Mouse (Mus musculus) testis, adult 2 months (tissue): ENCODE data around the gene Crim1. TPM values are rescaled to one million over a fixed set of nuclear protein-coding genes. Genes with fewer than 3 reads are reported as not detected.

Source experiments
- H3K27ac ChIP-seq: fragments of 200-500 bp; 2 replicates; pipeline ENCODE4 v1.5.1; 2012; ENCODE audit warnings: low read depth, low read length; ENCODE audit not compliant: control insufficient read depth, insufficient read depth
- H3K27me3 ChIP-seq: fragments of 200-500 bp; 2 replicates; pipeline ENCODE4 v1.6.1; 2012; ENCODE audit warnings: mild to moderate bottlenecking, low read length, moderate library complexity; ENCODE audit not compliant: control insufficient read depth, insufficient read depth
- H3K36me3 ChIP-seq: fragments of 200-500 bp; 2 replicates; pipeline ENCODE4 v1.6.1; 2012; ENCODE audit warnings: mild to moderate bottlenecking, low read length; ENCODE audit not compliant: control insufficient read depth, insufficient read depth
- H3K4me1 ChIP-seq: fragments of 200-500 bp; 2 replicates; pipeline ENCODE4 v1.6.1; 2012; ENCODE audit warnings: low read length; ENCODE audit not compliant: control insufficient read depth, insufficient read depth
- H3K4me3 ChIP-seq: fragments of 200-500 bp; 2 replicates; pipeline ENCODE4 v1.5.1; 2012; ENCODE audit warnings: low read depth, mild to moderate bottlenecking, low read length, moderate library complexity, mixed read lengths; ENCODE audit not compliant: control insufficient read depth
- CTCF ChIP-seq: fragments of 200-500 bp; IDR thresholded peaks from 2 replicates; pipeline ENCODE4 v1.5.1; 2012; ENCODE audit warnings: low read depth, mild to moderate bottlenecking, inconsistent platforms, low read length, moderate library complexity; ENCODE audit not compliant: control insufficient read depth, insufficient read depth, insufficient replicate concordance
- POLR2A ChIP-seq: fragments of 200-500 bp; IDR thresholded peaks from 2 replicates; pipeline ENCODE4 v1.6.1; 2012; ENCODE audit warnings: low read depth, mild to moderate bottlenecking, inconsistent platforms, low read length, moderate library complexity; ENCODE audit not compliant: control insufficient read depth
- polyA plus RNA-seq: library from polyadenylated mRNA; depleted of rRNA; stranded (reverse); fragments of >200 nt; gene quantifications from 2 replicates; pipeline ENCODE4 v1.2.3, GENCODE M21; 2012; rRNA removed

The Crim1 gene
- polyA plus RNA-seq, 1 experiment = 3.5 TPM

- peak within 1 kb of the TSS; percentile 97 for H3K4me3 ChIP-seq
- TF ChIP-seq POLR2A (peak; percentile 56), CTCF (no peak)
- peak within 1 kb of the TSS; percentile 92 for H3K27ac ChIP-seq
- no peaks in the 10 kb centered on the region for H3K27me3 ChIP-seq
- peaks cover 3% of the 10 kb centered on the region; the same call in 1 of the 2 replicates for H3K4me1 ChIP-seq
- no peaks in the 10 kb centered on the region for H3K36me3 ChIP-seq
Observed at GRCm38 (mm10) chr17:78417381-78418281, 217.6 kb downstream of the Crim1 start, which contains the start of gene Fez2. Fez2 (minus strand) TSS chr17:78418152.

DNA sequence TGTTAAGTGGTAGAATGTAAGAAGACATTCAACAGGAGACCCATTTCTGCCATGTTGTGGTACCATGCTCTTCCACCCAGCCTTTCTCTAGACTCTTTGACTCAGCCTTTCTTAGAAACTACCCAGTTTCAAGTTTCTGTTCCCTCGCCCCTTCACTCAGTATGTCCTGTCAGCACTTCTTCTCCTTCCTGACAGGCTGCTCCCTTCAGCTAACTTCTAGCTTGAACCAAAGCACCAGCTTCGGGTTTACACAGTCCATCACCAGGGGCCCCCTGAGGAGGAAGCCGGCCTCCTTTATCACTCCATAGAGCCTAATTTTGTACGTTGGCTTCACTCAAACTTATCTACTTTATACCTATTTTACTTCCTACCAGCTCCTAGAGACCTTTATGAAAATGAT, 219.2 kb downstream of the Crim1 start:
- TF ChIP-seq CTCF (no peak), POLR2A (no peak)
- peaks cover 3% of the 10 kb centered on the region; the same call in 1 of the 2 replicates for H3K4me1 ChIP-seq

DNA sequence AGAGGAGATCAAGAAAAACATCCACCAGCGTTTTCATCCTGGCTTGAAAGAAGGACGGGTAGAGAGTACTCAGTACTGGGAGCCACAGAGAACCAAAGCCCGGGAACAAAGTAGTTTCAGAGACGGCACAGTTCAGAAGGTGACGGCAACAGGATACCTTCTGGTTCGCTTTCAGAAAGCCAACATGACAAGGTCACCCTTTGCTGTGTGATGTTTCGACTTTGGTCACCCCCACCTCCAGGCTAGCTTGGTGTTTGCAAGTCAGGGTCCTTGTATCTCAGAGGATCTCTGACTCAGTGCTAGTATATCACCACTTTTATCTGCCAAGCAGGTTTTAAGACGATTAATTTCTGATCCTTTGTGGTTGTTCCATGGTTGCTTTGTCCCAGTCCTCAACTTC, 225.0 kb downstream of the Crim1 start:
- H3K27ac ChIP-seq = no peak overlapping the region
- H3K4me1 ChIP-seq = no peaks in the 10 kb centered on the region
- H3K4me3 ChIP-seq = no peak overlapping the region
- no peaks in the 10 kb centered on the region for H3K36me3 ChIP-seq
- H3K27me3 ChIP-seq = no peaks in the 10 kb centered on the region
- TF ChIP-seq CTCF = no peak
- no peak for TF ChIP-seq POLR2A

More for the DNA sequence above, 219.2 kb downstream of the Crim1 start:
- H3K36me3 ChIP-seq = no peaks in the 10 kb centered on the region
- H3K4me3 ChIP-seq = no peak overlapping the region
- no peak overlapping the region for H3K27ac ChIP-seq
- H3K27me3 ChIP-seq = no peaks in the 10 kb centered on the region

Other genes starting within 250 kb of the Crim1 start
- gene Fez2, start 217.9 kb downstream of the Crim1 start, polyA plus RNA-seq = 7.0 and 7.1 TPM in 2 replicates